Mouse (Mus musculus) neural tube, embryonic 11.5 days (tissue): Measurements from ENCODE around the gene Atraid. TPM values are rescaled to one million over a fixed set of nuclear protein-coding genes. Genes with fewer than 3 reads are reported as not detected.

Source experiments
- ATAC-seq: fragments of 200-750 bp; cut with Nextera tagmentation; 2 replicates; pipeline ENCODE4 v1.8.0; 2017; ENCODE audit warnings: moderate number of reproducible peaks, mild to moderate bottlenecking, moderate TSS enrichment, moderate library complexity; ENCODE audit not compliant: insufficient read depth, low FRiP score, low TSS enrichment
- DNase-seq: peaks from one replicate; pipeline ENCODE4 v3.0.0-alpha.2; 2015; ENCODE audit warnings: low spot score
- H3K27ac ChIP-seq: fragments of 300-500 bp; sonication (generic); 2 replicates; pipeline ENCODE4 v1.5.1; 2014; ENCODE audit warnings: low read depth, mild to moderate bottlenecking, low read length
- H3K27me3 ChIP-seq: fragments of 300-500 bp; sonication (generic); 2 replicates; pipeline ENCODE4 v1.6.1; 2014; ENCODE audit warnings: mild to moderate bottlenecking, low read length, mixed read lengths; ENCODE audit not compliant: control insufficient read depth, insufficient read depth
- H3K36me3 ChIP-seq: fragments of 300-500 bp; sonication (generic); 2 replicates; pipeline ENCODE4 v1.6.1; 2014; ENCODE audit warnings: mild to moderate bottlenecking, low read length, moderate library complexity, mixed read lengths; ENCODE audit not compliant: control insufficient read depth, insufficient read depth
- H3K4me1 ChIP-seq: fragments of 300-500 bp; sonication (generic); 2 replicates; pipeline ENCODE4 v1.6.1; 2014; ENCODE audit warnings: low read length, mixed read lengths; ENCODE audit not compliant: control insufficient read depth, insufficient read depth
- H3K4me2 ChIP-seq: fragments of 300-500 bp; sonication (generic); 2 replicates; pipeline ENCODE4 v1.6.1; 2014; ENCODE audit warnings: low read depth, mild to moderate bottlenecking, moderate library complexity
- H3K4me3 ChIP-seq: fragments of 300-500 bp; sonication (generic); 2 replicates; pipeline ENCODE4 v1.5.1; 2014; ENCODE audit warnings: low read depth, low read length
- H3K9ac ChIP-seq: fragments of 300-500 bp; sonication (generic); 2 replicates; pipeline ENCODE4 v1.6.1; 2014; ENCODE audit warnings: mild to moderate bottlenecking, low read length
- H3K9me3 ChIP-seq: fragments of 300-500 bp; sonication (generic); 2 replicates; pipeline ENCODE4 v1.6.1; 2016; ENCODE audit warnings: low read length; ENCODE audit not compliant: control insufficient read depth
- WGBS: fragments of 180-500 bp; shearing (Covaris S2); extraction: QIAGEN DNeasy Blood & Tissue Kit; methylation state at CpG from one replicate; pipeline ENCODE4 v1.1.7; 2014; 5-methylcytosine and 5-hydroxymethylcytosine counted together
- polyA plus RNA-seq: library from polyadenylated mRNA; unstranded; fragments of >200 nt; fragmentation: Nextera tagmentation; extraction: Ambion mirVana; gene quantifications from 2 replicates; pipeline ENCODE4 v1.2.1, GENCODE M21; 2014

Atraid gene
- polyA plus RNA-seq, 1 experiment from 2014 or later, result 95.1 TPM

GRCm38 (mm10) chr5:31083949-31084348 is 35.8 kb downstream of the Atraid start:
- H3K4me1 ChIP-seq, result peaks cover 2% of the 10 kb centered on the region; the same call in 1 of the 2 replicates
- peak; percentile 66 for ATAC-seq
- no peak overlapping the region for H3K9ac ChIP-seq
- no peak overlapping the region for H3K4me3 ChIP-seq
- peak; percentile 59 for DNase-seq
- no peaks in the 10 kb centered on the region for H3K36me3 ChIP-seq
- no peak overlapping the region for H3K27ac ChIP-seq
- no peaks in the 10 kb centered on the region for H3K9me3 ChIP-seq
- no peak overlapping the region for H3K4me2 ChIP-seq
- 16% methylated on average over 8 of the region's 8 CpGs for WGBS
- H3K27me3 ChIP-seq, result peaks cover 6% of the 10 kb centered on the region; the same call in 1 of the 2 replicates

GRCm38 (mm10) chr5:31086606-31087005 is 38.5 kb downstream of the Atraid start:
- Histone ChIP-seq H3K4me3 (no peak overlapping the region), H3K27ac (no peak overlapping the region), H3K4me2 (no peak overlapping the region), H3K27me3 (peaks cover 22% of the 10 kb centered on the region), H3K9me3 (no peaks in the 10 kb centered on the region), H3K4me1 (peaks cover 2% of the 10 kb centered on the region; the same call in 1 of the 2 replicates), H3K36me3 (no peaks in the 10 kb centered on the region), H3K9ac (no peak overlapping the region)
- 37% methylated on average over 7 of the region's 7 CpGs for WGBS
- ATAC-seq, result no peak
- DNase-seq, result no peak

GRCm38 (mm10) chr5:31087131-31087530 is 39.0 kb downstream of the Atraid start:
- Histone ChIP-seq H3K36me3 (no peaks in the 10 kb centered on the region), H3K27me3 (peaks cover 28% of the 10 kb centered on the region), H3K4me2 (no peak overlapping the region), H3K4me1 (peaks cover 2% of the 10 kb centered on the region; the same call in 1 of the 2 replicates), H3K9ac (no peak overlapping the region), H3K9me3 (no peaks in the 10 kb centered on the region), H3K4me3 (no peak overlapping the region), H3K27ac (no peak overlapping the region)
- WGBS, result 86% methylated on average over 2 of the region's 2 CpGs
- DNase-seq (no peak), ATAC-seq (no peak)

GRCm38 (mm10) chr5:31092231-31092975 is 44.3 kb downstream of the Atraid start:
- no peak for DNase-seq
- peaks cover 15% of the 10 kb centered on the region for H3K4me1 ChIP-seq
- 2% methylated on average over 36 of the region's 53 CpGs for WGBS
- peaks cover 77% of the 10 kb centered on the region for H3K27me3 ChIP-seq
- peak overlapping the region; percentile 41 for H3K4me3 ChIP-seq
- no peaks in the 10 kb centered on the region for H3K9me3 ChIP-seq
- H3K4me2 ChIP-seq, result peak overlapping the region; percentile 45
- no peaks in the 10 kb centered on the region for H3K36me3 ChIP-seq
- ATAC-seq, result no peak
- H3K27ac ChIP-seq, result no peak overlapping the region
- peak overlapping the region; percentile 63 for H3K9ac ChIP-seq

DNA sequence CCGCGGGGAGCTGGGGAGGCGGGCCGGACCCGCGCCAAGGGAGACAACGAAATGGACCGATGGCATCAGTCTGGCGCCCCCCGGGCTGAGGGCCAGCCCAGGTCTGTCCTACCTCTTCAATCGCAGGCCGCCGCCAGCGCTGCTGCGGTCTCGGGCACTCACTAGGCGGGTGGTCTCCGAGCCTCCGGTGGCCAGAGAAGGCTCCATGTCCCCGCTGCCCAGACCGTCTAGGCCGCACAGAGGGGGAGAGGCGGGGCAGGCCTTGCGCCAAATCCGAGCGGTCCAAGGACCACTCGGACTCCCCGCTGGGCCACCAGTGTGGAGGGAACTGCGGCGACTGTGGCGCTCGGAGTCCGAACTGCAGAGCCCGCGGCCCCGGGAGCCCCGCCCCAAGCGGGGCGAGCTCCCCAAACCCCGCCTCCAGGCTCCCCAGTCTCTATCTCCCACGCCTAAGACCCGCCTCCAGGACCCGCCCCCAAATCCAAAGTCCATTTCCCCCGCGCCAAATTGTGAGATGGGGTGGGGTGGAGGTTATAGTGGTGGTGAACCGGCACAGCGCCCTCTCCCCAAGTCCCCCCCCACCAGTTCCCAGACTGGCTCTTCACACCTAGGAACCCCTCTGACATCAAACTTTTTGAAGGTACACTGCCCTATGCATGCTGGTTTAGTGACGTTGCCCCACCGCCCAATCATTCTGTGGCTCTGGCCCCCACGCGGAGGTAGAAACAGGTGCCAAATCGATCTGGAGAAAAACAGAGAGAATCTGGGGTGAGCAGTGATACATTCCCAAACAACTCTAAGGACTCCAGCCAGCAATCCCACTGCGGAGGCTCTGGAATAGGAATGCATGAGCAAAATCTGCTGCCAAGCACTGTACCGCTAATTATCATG is 45.3 kb downstream of the Atraid start:
- DNase-seq, result peak; percentile 59
- peak; percentile 58; the same call in 1 of the 2 replicates for ATAC-seq
- Histone ChIP-seq H3K4me1 (peaks cover 15% of the 10 kb centered on the region), H3K27ac (no peak overlapping the region), H3K4me3 (peak overlapping the region; percentile 41), H3K36me3 (no peaks in the 10 kb centered on the region), H3K4me2 (peak overlapping the region; percentile 45), H3K9ac (peak overlapping the region; percentile 63), H3K27me3 (peaks cover 76% of the 10 kb centered on the region), H3K9me3 (no peaks in the 10 kb centered on the region)
- under 1% methylated on average over 51 of the region's 54 CpGs for WGBS

GRCm38 (mm10) chr5:31094100-31094798 is 46.1 kb downstream of the Atraid start:
- DNase-seq, result no peak
- no peak for ATAC-seq
- Histone ChIP-seq H3K27me3 (peaks cover 72% of the 10 kb centered on the region), H3K4me3 (peak overlapping the region; percentile 7; the same call in 1 of the 2 replicates), H3K4me2 (peak overlapping the region; percentile 6), H3K36me3 (no peaks in the 10 kb centered on the region), H3K4me1 (peaks cover 15% of the 10 kb centered on the region), H3K9me3 (no peaks in the 10 kb centered on the region), H3K27ac (no peak overlapping the region), H3K9ac (no peak overlapping the region)
- 3% methylated on average over 28 of the region's 29 CpGs for WGBS

DNA sequence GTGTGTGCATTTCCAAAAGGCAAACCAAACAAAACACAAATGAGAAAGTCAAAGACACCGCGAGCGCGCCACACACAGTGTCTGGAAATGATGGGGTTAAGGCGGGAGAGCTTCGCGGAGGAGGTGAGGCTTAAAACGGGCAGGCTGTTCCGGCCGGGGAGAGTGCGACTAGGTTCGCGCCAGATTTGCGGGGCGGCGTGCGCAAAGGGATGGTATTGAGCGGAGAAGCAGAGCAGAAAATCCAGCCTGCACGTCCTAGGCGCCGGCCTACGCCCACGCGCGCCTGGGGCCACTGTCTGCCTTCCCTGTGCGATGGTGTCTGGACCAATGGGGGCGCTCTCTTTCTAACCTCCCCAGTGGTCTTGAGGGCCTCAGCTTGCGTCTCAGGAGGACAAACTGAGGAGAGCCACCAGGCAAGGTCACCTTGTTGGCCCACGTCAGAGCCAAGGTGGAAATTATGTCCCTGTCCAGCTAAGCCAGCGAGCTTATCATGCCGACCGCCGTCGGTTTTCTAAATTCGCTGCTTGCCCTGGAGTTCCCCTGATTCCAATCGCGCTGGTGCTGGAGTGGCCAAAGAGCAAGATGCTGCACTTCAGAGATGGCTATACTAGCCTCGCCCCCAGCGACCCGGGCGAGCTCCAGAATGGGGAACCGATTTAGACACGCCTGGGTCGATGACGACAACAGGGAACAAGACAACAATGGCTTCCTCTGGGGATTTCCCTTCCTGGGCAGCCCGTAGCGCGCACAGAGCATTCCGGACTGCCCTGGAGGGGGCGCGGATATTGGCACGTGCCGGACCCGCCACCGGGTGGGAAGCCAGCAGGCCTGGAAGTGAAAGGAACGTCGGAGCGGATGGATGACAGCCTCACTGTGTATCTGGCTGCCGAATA is 46.9 kb downstream of the Atraid start:
- WGBS, result under 1% methylated on average over 59 of the region's 59 CpGs
- Histone ChIP-seq H3K4me2 (peak overlapping the region; percentile 6), H3K36me3 (no peaks in the 10 kb centered on the region), H3K9ac (no peak overlapping the region), H3K4me1 (peaks cover 15% of the 10 kb centered on the region), H3K27ac (no peak overlapping the region), H3K4me3 (peak overlapping the region; percentile 7; the same call in 1 of the 2 replicates), H3K9me3 (no peaks in the 10 kb centered on the region), H3K27me3 (peaks cover 70% of the 10 kb centered on the region)
- ATAC-seq (0 out of 2 replicates have a peak, but pooled peaks have one; percentile 29), DNase-seq (peak; percentile 40)
